Mouse (Mus musculus) liver, embryonic 15.5 days (tissue): Measurements from ENCODE around the gene Slit3. TPM values are rescaled to one million over a fixed set of nuclear protein-coding genes. Genes with fewer than 3 reads are reported as not detected.

Source experiments
- ATAC-seq: fragments of 200-750 bp; cut with Nextera tagmentation; 2 replicates; pipeline ENCODE4 v1.8.0; 2017; ENCODE audit warnings: moderate number of reproducible peaks, mild to moderate bottlenecking, moderate library complexity; ENCODE audit not compliant: insufficient read depth
- H3K27ac ChIP-seq: fragments of 300-500 bp; sonication (generic); replicated peaks from 2 replicates; pipeline ENCODE4 v1.5.1; 2015; ENCODE audit warnings: mild to moderate bottlenecking, inconsistent platforms
- H3K27me3 ChIP-seq: fragments of 300-500 bp; sonication (generic); 2 replicates; pipeline ENCODE4 v1.6.1; 2015; ENCODE audit warnings: mild to moderate bottlenecking, inconsistent platforms
- H3K36me3 ChIP-seq: fragments of 300-500 bp; sonication (generic); replicated peaks from 2 replicates; pipeline ENCODE4 v1.6.1; 2015; ENCODE audit warnings: moderate library complexity, mild to moderate bottlenecking, inconsistent platforms
- H3K4me1 ChIP-seq: fragments of 300-500 bp; sonication (generic); replicated peaks from 2 replicates; pipeline ENCODE4 v1.6.1; 2015; ENCODE audit warnings: inconsistent platforms
- H3K4me2 ChIP-seq: fragments of 300-500 bp; sonication (generic); 2 replicates; pipeline ENCODE4 v1.6.1; 2015; ENCODE audit warnings: moderate library complexity, mild to moderate bottlenecking, inconsistent platforms
- H3K4me3 ChIP-seq: fragments of 300-500 bp; sonication (generic); replicated peaks from 2 replicates; pipeline ENCODE4 v1.5.1; 2015; ENCODE audit warnings: mild to moderate bottlenecking, inconsistent platforms
- H3K9ac ChIP-seq: fragments of 300-500 bp; sonication (generic); 2 replicates; pipeline ENCODE4 v1.6.1; 2015; ENCODE audit warnings: moderate library complexity, mild to moderate bottlenecking, inconsistent platforms
- H3K9me3 ChIP-seq: fragments of 300-500 bp; sonication (generic); replicated peaks from 2 replicates; pipeline ENCODE4 v1.6.1; 2016; ENCODE audit warnings: inconsistent platforms
- WGBS: fragments of 180-500 bp; shearing (Covaris S2); methylation state at CpG from one replicate; pipeline ENCODE4 v1.1.7; 2015; ENCODE audit warnings: mixed read lengths; ENCODE audit not compliant: insufficient replicate concordance; 5-methylcytosine and 5-hydroxymethylcytosine counted together
- polyA plus RNA-seq: library from polyadenylated mRNA; unstranded; fragments of >200 nt; fragmentation: Nextera tagmentation; extraction: Ambion mirVana; gene quantifications from 2 replicates; pipeline ENCODE4 v1.2.1, GENCODE M21; 2015

The Slit3 gene
- polyA plus RNA-seq, 1 experiment from 2014 or later = 0.20 TPM

- Histone ChIP-seq H3K27me3 (no peaks in the 10 kb centered on the region), H3K4me2 (no peak overlapping the region), H3K36me3 (no peaks in the 10 kb centered on the region), H3K4me3 (no peak overlapping the region), H3K4me1 (no peaks in the 10 kb centered on the region), H3K27ac (no peak overlapping the region), H3K9me3 (no peaks in the 10 kb centered on the region), H3K9ac (no peak overlapping the region)
- 65% methylated on average over 3 of the region's 3 CpGs for WGBS
- no peak for ATAC-seq
Observed at GRCm38 (mm10) chr11:35670746-35671145, 549.7 kb downstream of the Slit3 start.

- H3K4me1 ChIP-seq = no peaks in the 10 kb centered on the region
- no peaks in the 10 kb centered on the region for H3K36me3 ChIP-seq
- ATAC-seq = no peak
- no peaks in the 10 kb centered on the region for H3K9me3 ChIP-seq
- WGBS = 73% methylated on average over 7 of the region's 7 CpGs
- H3K27ac ChIP-seq = no peak overlapping the region
- H3K4me3 ChIP-seq = no peak overlapping the region
- H3K4me2 ChIP-seq = no peak overlapping the region
- no peaks in the 10 kb centered on the region for H3K27me3 ChIP-seq
- H3K9ac ChIP-seq = no peak overlapping the region
Observed at GRCm38 (mm10) chr11:35673050-35673449, 552.0 kb downstream of the Slit3 start.

- Histone ChIP-seq H3K4me1 (no peaks in the 10 kb centered on the region), H3K4me2 (no peak overlapping the region), H3K27ac (no peak overlapping the region), H3K36me3 (no peaks in the 10 kb centered on the region), H3K9me3 (no peaks in the 10 kb centered on the region), H3K4me3 (no peak overlapping the region), H3K27me3 (no peaks in the 10 kb centered on the region), H3K9ac (no peak overlapping the region)
- WGBS = 78% methylated on average over 9 of the region's 9 CpGs
- ATAC-seq = no peak
Observed at GRCm38 (mm10) chr11:35674242-35674641, 553.2 kb downstream of the Slit3 start.

GRCm38 (mm10) chr11:35676744-35677143, 555.7 kb downstream of the Slit3 start:
- WGBS = 61% methylated on average over 4 of the region's 4 CpGs
- Histone ChIP-seq H3K4me3 (no peak overlapping the region), H3K36me3 (no peaks in the 10 kb centered on the region), H3K4me2 (no peak overlapping the region), H3K9ac (no peak overlapping the region), H3K9me3 (no peaks in the 10 kb centered on the region), H3K4me1 (no peaks in the 10 kb centered on the region), H3K27ac (no peak overlapping the region), H3K27me3 (no peaks in the 10 kb centered on the region)
- no peak for ATAC-seq

- Histone ChIP-seq H3K4me1 (no peaks in the 10 kb centered on the region), H3K4me3 (no peak overlapping the region), H3K9me3 (no peaks in the 10 kb centered on the region), H3K36me3 (no peaks in the 10 kb centered on the region), H3K9ac (no peak overlapping the region), H3K4me2 (no peak overlapping the region), H3K27me3 (no peaks in the 10 kb centered on the region), H3K27ac (no peak overlapping the region)
- WGBS = 62% methylated on average over 5 of the region's 5 CpGs
- no peak for ATAC-seq
Observed at GRCm38 (mm10) chr11:35679976-35680375, 559.0 kb downstream of the Slit3 start.

GRCm38 (mm10) chr11:35687316-35687715, 566.3 kb downstream of the Slit3 start:
- ATAC-seq = no peak
- H3K4me1 ChIP-seq = no peaks in the 10 kb centered on the region
- H3K27me3 ChIP-seq = no peaks in the 10 kb centered on the region
- no peak overlapping the region for H3K4me2 ChIP-seq
- no peaks in the 10 kb centered on the region for H3K9me3 ChIP-seq
- WGBS = 71% methylated on average over 6 of the region's 6 CpGs
- no peaks in the 10 kb centered on the region for H3K36me3 ChIP-seq
- H3K9ac ChIP-seq = no peak overlapping the region
- no peak overlapping the region for H3K27ac ChIP-seq
- no peak overlapping the region for H3K4me3 ChIP-seq

- no peak for ATAC-seq
Observed at GRCm38 (mm10) chr11:35690515-35691281, 569.7 kb downstream of the Slit3 start.

GRCm38 (mm10) chr11:35693136-35693535, 572.1 kb downstream of the Slit3 start:
- 15% methylated on average over 5 of the region's 5 CpGs for WGBS
- Histone ChIP-seq H3K4me1 (no peaks in the 10 kb centered on the region), H3K9ac (no peak overlapping the region), H3K27me3 (no peaks in the 10 kb centered on the region), H3K4me3 (no peak overlapping the region), H3K27ac (no peak overlapping the region), H3K36me3 (no peaks in the 10 kb centered on the region), H3K4me2 (no peak overlapping the region), H3K9me3 (no peaks in the 10 kb centered on the region)
- ATAC-seq = no peak

More at GRCm38 (mm10) chr11:35690515-35691281, 569.7 kb downstream of the Slit3 start:
- no peaks in the 10 kb centered on the region for H3K27me3 ChIP-seq
- H3K9ac ChIP-seq = no peak overlapping the region
- H3K27ac ChIP-seq = no peak overlapping the region
- no peaks in the 10 kb centered on the region for H3K4me1 ChIP-seq
- H3K9me3 ChIP-seq = no peaks in the 10 kb centered on the region
- H3K36me3 ChIP-seq = no peaks in the 10 kb centered on the region
- no peak overlapping the region for H3K4me2 ChIP-seq
- 45% methylated on average over 7 of the region's 7 CpGs for WGBS
- no peak overlapping the region for H3K4me3 ChIP-seq

GRCm38 (mm10) chr11:35693625-35694024, 572.6 kb downstream of the Slit3 start:
- no peak overlapping the region for H3K9ac ChIP-seq
- no peak overlapping the region for H3K4me2 ChIP-seq
- ATAC-seq = no peak
- 74% methylated on average over 7 of the region's 7 CpGs for WGBS
- no peaks in the 10 kb centered on the region for H3K36me3 ChIP-seq
- H3K27me3 ChIP-seq = no peaks in the 10 kb centered on the region
- no peak overlapping the region for H3K27ac ChIP-seq
- H3K4me1 ChIP-seq = no peaks in the 10 kb centered on the region
- no peaks in the 10 kb centered on the region for H3K9me3 ChIP-seq
- no peak overlapping the region for H3K4me3 ChIP-seq

- Histone ChIP-seq H3K4me2 (no peak overlapping the region), H3K9ac (no peak overlapping the region), H3K4me1 (no peaks in the 10 kb centered on the region), H3K27me3 (no peaks in the 10 kb centered on the region), H3K4me3 (no peak overlapping the region), H3K36me3 (no peaks in the 10 kb centered on the region), H3K27ac (no peak overlapping the region), H3K9me3 (no peaks in the 10 kb centered on the region)
- 75% methylated on average over 7 of the region's 7 CpGs for whole genome bisulfite sequencing
- ATAC-seq = no peak
Observed at GRCm38 (mm10) chr11:35697476-35697875, 576.5 kb downstream of the Slit3 start.

GRCm38 (mm10) chr11:35698901-35699300, 577.9 kb downstream of the Slit3 start:
- no peak for ATAC-seq
- Histone ChIP-seq H3K4me2 (no peak overlapping the region), H3K4me3 (no peak overlapping the region), H3K4me1 (no peaks in the 10 kb centered on the region), H3K9ac (no peak overlapping the region), H3K36me3 (no peaks in the 10 kb centered on the region), H3K27me3 (no peaks in the 10 kb centered on the region), H3K9me3 (0 out of 2 replicates have a peak, but pooled peaks cover 5% of the 10 kb centered on the region), H3K27ac (no peak overlapping the region)
- 62% methylated on average over 5 of the region's 5 CpGs for WGBS

- Histone ChIP-seq H3K27ac (no peak overlapping the region), H3K36me3 (no peaks in the 10 kb centered on the region), H3K9ac (no peak overlapping the region), H3K9me3 (0 out of 2 replicates have a peak, but pooled peaks cover 7% of the 10 kb centered on the region), H3K27me3 (no peaks in the 10 kb centered on the region), H3K4me3 (no peak overlapping the region), H3K4me2 (no peak overlapping the region), H3K4me1 (no peaks in the 10 kb centered on the region)
- no peak for ATAC-seq
- WGBS = 48% methylated on average over 4 of the region's 4 CpGs
Observed at GRCm38 (mm10) chr11:35703471-35703870, 582.4 kb downstream of the Slit3 start.
